Mouse (Mus musculus) midbrain, postnatal 0 days (tissue): ENCODE results near the gene H1foo. TPM values are rescaled to one million over a fixed set of nuclear protein-coding genes. Genes with fewer than 3 reads are reported as not detected.

Experiments used
- ATAC-seq: fragments of 200-750 bp; cut with Nextera tagmentation; 2 replicates; pipeline ENCODE4 v1.8.0; 2017; ENCODE audit warnings: moderate number of reproducible peaks, mild to moderate bottlenecking, moderate TSS enrichment, moderate library complexity; ENCODE audit not compliant: low FRiP score
- DNase-seq: peaks from one replicate; pipeline ENCODE4 v3.0.0-alpha.2; 2015; ENCODE audit warnings: low spot score
- H3K27ac ChIP-seq: fragments of 300-500 bp; sonication (generic); 2 replicates; pipeline ENCODE4 v1.5.1; 2014; ENCODE audit warnings: low read depth, mild to moderate bottlenecking, low read length, mixed read lengths
- H3K27me3 ChIP-seq: fragments of 300-500 bp; sonication (generic); 2 replicates; pipeline ENCODE4 v1.6.1; 2014; ENCODE audit warnings: low read length, control low read depth, mixed read lengths; ENCODE audit not compliant: insufficient read depth
- H3K36me3 ChIP-seq: fragments of 300-500 bp; sonication (generic); 2 replicates; pipeline ENCODE4 v1.6.1; 2014; ENCODE audit warnings: low read length, control low read depth, mixed read lengths; ENCODE audit not compliant: insufficient read depth
- H3K4me1 ChIP-seq: fragments of 300-500 bp; sonication (generic); 2 replicates; pipeline ENCODE4 v1.6.1; 2014; ENCODE audit warnings: mild to moderate bottlenecking, control low read depth, antibody characterized with exemption, low read length, mixed read lengths; ENCODE audit not compliant: insufficient read depth
- H3K4me2 ChIP-seq: fragments of 300-500 bp; sonication (generic); 2 replicates; pipeline ENCODE4 v1.6.1; 2014; ENCODE audit warnings: low read depth, mild to moderate bottlenecking, low read length, mixed read lengths; ENCODE audit not compliant: poor library complexity, severe bottlenecking
- H3K4me3 ChIP-seq: fragments of 300-500 bp; sonication (generic); 2 replicates; pipeline ENCODE4 v1.5.1; 2014; ENCODE audit warnings: low read depth, mild to moderate bottlenecking, low read length, moderate library complexity
- H3K9ac ChIP-seq: fragments of 300-500 bp; sonication (generic); replicated peaks from 2 replicates; pipeline ENCODE4 v1.6.1; 2014; ENCODE audit warnings: mild to moderate bottlenecking, low read length, moderate library complexity, mixed read lengths; ENCODE audit not compliant: poor library complexity, severe bottlenecking
- H3K9me3 ChIP-seq: fragments of 300-500 bp; sonication (generic); 2 replicates; pipeline ENCODE4 v1.6.1; 2016; ENCODE audit warnings: low read length, control low read depth
- CTCF ChIP-seq: IDR thresholded peaks from 2 replicates; pipeline ENCODE4 v1.5.1; 2016; ENCODE audit warnings: antibody characterized with exemption, mild to moderate bottlenecking
- WGBS: fragments of 180-500 bp; shearing (Covaris S2); extraction: QIAGEN DNeasy Blood & Tissue Kit; methylation state at CpG from one replicate; pipeline ENCODE4 v1.1.7; 2014; 5-methylcytosine and 5-hydroxymethylcytosine counted together
- polyA plus RNA-seq: library from polyadenylated mRNA; unstranded; fragments of >200 nt; fragmentation: Nextera tagmentation; extraction: Ambion mirVana; gene quantifications from 2 replicates; pipeline ENCODE4 v1.2.1, GENCODE M21; 2015
- total RNA-seq: library from RNA; depleted of rRNA; stranded (reverse); fragments of >200 nt; gene quantifications from 2 replicates; pipeline ENCODE4 v1.2.3, GENCODE M21; 2014

Gene H1foo
- total and polyA plus RNA-seq, 2 experiments from 2014 or later = not detected

DNA sequence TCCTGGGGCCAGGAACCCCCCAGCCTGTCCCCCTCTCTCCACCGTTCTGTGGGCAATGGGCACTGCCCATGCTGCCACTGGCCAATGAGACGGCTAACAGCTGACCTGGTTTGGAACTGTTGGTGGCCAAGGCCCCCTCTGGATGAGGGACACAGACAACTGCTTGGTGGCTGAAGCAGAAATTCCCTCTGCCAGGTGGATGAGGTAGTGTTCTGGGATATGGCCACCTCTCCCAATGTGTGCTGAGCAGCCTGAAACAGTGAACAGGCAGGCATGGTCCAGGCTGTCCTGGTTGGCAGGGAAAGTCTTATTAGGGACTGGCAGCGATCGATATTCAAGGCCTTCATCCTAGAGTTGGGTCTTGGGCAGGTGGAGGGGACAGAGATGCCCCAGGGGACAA is 10.4 kb downstream of the H1foo start:
- no peak overlapping the region for H3K4me3 ChIP-seq
- 83% methylated on average over 4 of the region's 4 CpGs for WGBS
- H3K36me3 ChIP-seq = no peaks in the 10 kb centered on the region
- H3K4me1 ChIP-seq = no peaks in the 10 kb centered on the region; the same call in 1 of the 2 replicates
- no peaks in the 10 kb centered on the region; the same call in 1 of the 2 replicates for H3K27me3 ChIP-seq
- no peak overlapping the region for H3K4me2 ChIP-seq
- TF ChIP-seq CTCF = no peak
- DNase-seq (no peak), ATAC-seq (no peak)
- H3K9ac ChIP-seq = no peak overlapping the region
- no peak overlapping the region for H3K27ac ChIP-seq
- H3K9me3 ChIP-seq = no peaks in the 10 kb centered on the region

DNA sequence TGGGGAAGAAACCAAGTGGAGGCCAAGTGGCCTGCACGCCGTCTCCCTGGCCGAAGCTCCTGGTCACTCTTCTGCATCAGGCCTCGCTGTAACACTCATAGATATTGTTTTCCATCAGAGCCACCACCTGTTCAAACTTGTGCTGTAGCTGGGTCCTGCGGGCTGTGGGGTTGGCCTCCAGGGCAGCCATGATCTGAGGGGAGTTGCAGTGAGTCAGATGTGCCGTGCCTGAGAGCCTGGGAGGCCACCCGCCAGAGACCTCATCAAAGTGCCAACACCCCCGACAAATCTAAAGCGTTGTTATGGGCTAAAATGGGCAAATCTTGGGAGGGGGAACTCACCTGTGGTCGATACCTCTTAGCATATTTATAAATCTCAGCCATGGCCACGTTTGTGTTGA is 10.9 kb downstream of the H1foo start:
- DNase-seq (no peak), ATAC-seq (no peak)
- no peaks in the 10 kb centered on the region for H3K36me3 ChIP-seq
- TF ChIP-seq CTCF = no peak
- H3K27me3 ChIP-seq = no peaks in the 10 kb centered on the region; the same call in 1 of the 2 replicates
- 87% methylated on average over 11 of the region's 11 CpGs for WGBS
- H3K4me2 ChIP-seq = no peak overlapping the region
- no peak overlapping the region for H3K27ac ChIP-seq
- no peak overlapping the region for H3K9ac ChIP-seq
- no peaks in the 10 kb centered on the region for H3K9me3 ChIP-seq
- no peak overlapping the region for H3K4me3 ChIP-seq
- H3K4me1 ChIP-seq = no peaks in the 10 kb centered on the region; the same call in 1 of the 2 replicates

- H3K27ac ChIP-seq = no peak overlapping the region
- peak; percentile 68 for DNase-seq
- no peaks in the 10 kb centered on the region; the same call in 1 of the 2 replicates for H3K27me3 ChIP-seq
- no peak overlapping the region for H3K4me2 ChIP-seq
- peak; percentile 38 for TF ChIP-seq CTCF
- H3K4me1 ChIP-seq = no peaks in the 10 kb centered on the region; the same call in 1 of the 2 replicates
- WGBS = 85% methylated on average over 13 of the region's 13 CpGs
- H3K4me3 ChIP-seq = no peak overlapping the region
- ATAC-seq = no peak
- no peaks in the 10 kb centered on the region for H3K9me3 ChIP-seq
- no peaks in the 10 kb centered on the region for H3K36me3 ChIP-seq
- no peak overlapping the region for H3K9ac ChIP-seq
Measured at GRCm38 (mm10) chr6:115956418-115956921, 11.7 kb downstream of the H1foo start.

DNA sequence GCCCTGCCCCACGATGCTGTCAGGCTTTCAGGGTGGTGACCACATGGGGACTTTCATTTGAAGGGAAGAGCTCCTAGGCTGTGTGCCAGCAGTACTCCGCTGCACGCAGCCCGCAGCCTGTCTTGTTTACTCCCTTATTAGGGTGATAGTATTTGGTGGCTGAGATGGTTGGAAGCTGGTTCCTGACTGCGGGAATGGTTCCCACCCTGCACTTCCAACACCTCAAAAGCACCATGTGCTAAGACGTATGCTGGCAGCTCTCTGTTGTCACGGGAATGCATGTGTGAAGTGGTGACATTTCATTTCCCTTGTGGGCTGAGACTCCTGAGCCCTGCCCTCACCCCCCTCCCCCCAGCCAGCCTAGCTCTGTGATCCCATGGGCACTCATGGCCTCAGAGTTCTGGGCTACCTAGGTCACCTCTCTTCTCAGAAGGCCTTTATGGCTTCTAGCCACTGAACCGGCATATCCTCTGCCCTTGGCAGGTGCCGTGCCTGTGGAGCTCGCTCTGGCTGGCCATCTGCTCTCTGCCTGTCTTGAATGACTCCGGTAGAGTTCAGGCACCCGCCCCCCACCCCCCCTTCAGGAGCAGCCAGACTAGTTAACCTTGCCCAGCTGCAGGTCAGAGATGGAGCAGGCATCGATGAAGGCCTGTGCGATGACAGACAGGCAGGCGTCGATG is 12.3 kb downstream of the H1foo start:
- WGBS = 44% methylated on average over 16 of the region's 16 CpGs

DNA sequence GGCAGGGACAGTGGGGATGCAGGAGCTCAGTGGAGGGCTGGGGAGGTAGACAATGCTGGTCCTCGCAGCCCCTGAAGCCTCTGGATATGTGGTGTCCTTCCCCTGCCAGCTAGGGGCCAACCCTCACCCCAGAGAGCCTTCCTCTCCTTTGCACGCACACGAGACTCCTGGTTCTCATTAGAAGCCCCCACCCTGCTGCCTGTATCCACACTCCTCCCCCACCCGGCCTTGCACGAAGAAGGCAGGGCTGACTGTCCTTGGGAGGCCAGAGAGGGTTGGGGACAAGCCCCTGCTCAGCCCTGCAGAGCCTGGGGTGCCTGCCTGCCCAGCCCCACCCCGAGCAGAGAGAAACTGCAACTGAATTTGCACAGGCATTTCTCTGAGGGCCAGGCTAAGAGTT is 12.9 kb downstream of the H1foo start:
- Histone ChIP-seq H3K27ac (no peak overlapping the region), H3K4me3 (no peak overlapping the region), H3K4me2 (no peak overlapping the region), H3K9ac (no peak overlapping the region), H3K9me3 (no peaks in the 10 kb centered on the region), H3K36me3 (no peaks in the 10 kb centered on the region), H3K27me3 (no peaks in the 10 kb centered on the region; the same call in 1 of the 2 replicates), H3K4me1 (no peaks in the 10 kb centered on the region; the same call in 1 of the 2 replicates)
- 46% methylated on average over 6 of the region's 6 CpGs for WGBS
- ATAC-seq = no peak
- no peak for DNase-seq
- TF ChIP-seq CTCF = no peak

More for the DNA sequence above, 12.3 kb downstream of the H1foo start:
- H3K4me2 ChIP-seq = no peak overlapping the region
- H3K36me3 ChIP-seq = no peaks in the 10 kb centered on the region
- no peak overlapping the region for H3K9ac ChIP-seq
- no peak overlapping the region for H3K27ac ChIP-seq
- ATAC-seq (peak; percentile 35; the same call in 1 of the 2 replicates), DNase-seq (peak; percentile 65)
- no peaks in the 10 kb centered on the region; the same call in 1 of the 2 replicates for H3K27me3 ChIP-seq
- H3K4me3 ChIP-seq = no peak overlapping the region
- H3K9me3 ChIP-seq = no peaks in the 10 kb centered on the region
- no peak for TF ChIP-seq CTCF
- no peaks in the 10 kb centered on the region; the same call in 1 of the 2 replicates for H3K4me1 ChIP-seq

- 91% methylated on average over 9 of the region's 9 CpGs for WGBS
- Histone ChIP-seq H3K4me3 (no peak overlapping the region), H3K36me3 (no peaks in the 10 kb centered on the region), H3K4me2 (no peak overlapping the region), H3K9me3 (no peaks in the 10 kb centered on the region), H3K27ac (no peak overlapping the region), H3K4me1 (no peaks in the 10 kb centered on the region; the same call in 1 of the 2 replicates), H3K27me3 (no peaks in the 10 kb centered on the region), H3K9ac (no peak overlapping the region)
- DNase-seq = no peak
- TF ChIP-seq CTCF = no peak
- no peak for ATAC-seq
Measured at GRCm38 (mm10) chr6:115958445-115958844, 13.7 kb downstream of the H1foo start.
